Mouse (Mus musculus) embryonic fibroblast, embryonic 13.5 days (primary cell): Measurements from ENCODE around the gene Lmtk2.

Experiments
- CTCF ChIP-seq: IDR thresholded peaks from 2 replicates; pipeline ENCODE4 v1.5.1; 2011; ENCODE audit warnings: mild to moderate bottlenecking, control low read depth, low read length, moderate library complexity, borderline replicate concordance; ENCODE audit not compliant: insufficient read depth
- POLR2A ChIP-seq: IDR thresholded peaks from 2 replicates; pipeline ENCODE4 v1.6.1; 2011; ENCODE audit warnings: low read depth, mild to moderate bottlenecking, control low read depth, low read length, moderate library complexity

- TF ChIP-seq POLR2A (no peak), CTCF (no peak)
Observed at GRCm38 (mm10) chr5:144146898-144147297, 46.7 kb downstream of the Lmtk2 start.
